Comparison of ENCODE assay signal across 8 mouse cellular contexts in genomic region chr2:151039232-151039695, GRCm38 (mm10). TPM values are rescaled to one million over a fixed set of nuclear protein-coding genes. Genes with fewer than 3 reads are reported as not detected.
DNase-seq lines count a peak whose midpoint lies in the region; ATAC-seq lines count a peak whose summit lies in the region.

Gene Ninl, minus strand, starts transcription at chr2:151039382.
Gene Nanp, minus strand, starts transcription at chr2:151039398.

- peak within 1 kb of the TSS; percentile 87 for H3K4me3 ChIP-seq in forebrain, embryonic 14.5 days (ENCODE audit: low read depth, low read length)
- H3K4me3 ChIP-seq in neural tube, embryonic 15.5 days (replicated peaks) = peak within 1 kb of the TSS; percentile 77

- H3K4me1 ChIP-seq in forebrain, embryonic 14.5 days (ENCODE audit: control insufficient read depth, insufficient read depth, low read length) = peaks cover 7% of the 10 kb centered on the region
- peaks cover 22% of the 10 kb centered on the region for H3K4me1 ChIP-seq in neural tube, embryonic 15.5 days

- no peaks in the 10 kb centered on the region for H3K9me3 ChIP-seq in forebrain, embryonic 14.5 days (replicated peaks; ENCODE audit: control insufficient read depth, low read length)
- no peaks in the 10 kb centered on the region for H3K9me3 ChIP-seq in neural tube, embryonic 15.5 days (replicated peaks)

- peak; percentile 95 for ATAC-seq in forebrain, embryonic 14.5 days
- ATAC-seq in neural tube, embryonic 15.5 days (ENCODE audit: low FRiP score) = peak; percentile 97

- WGBS in forebrain, embryonic 14.5 days = 1% methylated on average over 34 of the region's 34 CpGs
- under 1% methylated on average over 34 of the region's 34 CpGs for WGBS in neural tube, embryonic 15.5 days

- intact Hi-C loops in heart, postnatal 14 days (cut with DNase I) = no loop called here

- H3K9ac ChIP-seq in forebrain, embryonic 14.5 days (ENCODE audit: low read length) = peak within 1 kb of the TSS; percentile 97
- peak within 1 kb of the TSS; percentile 89 for H3K9ac ChIP-seq in neural tube, embryonic 15.5 days (replicated peaks)

- no peaks in the 10 kb centered on the region for H3K27me3 ChIP-seq in forebrain, embryonic 14.5 days (replicated peaks; ENCODE audit: control insufficient read depth, insufficient read depth, low read length)
- no peaks in the 10 kb centered on the region for H3K27me3 ChIP-seq in neural tube, embryonic 15.5 days (replicated peaks)

- DNase-seq in ES-CJ7 (ENCODE audit: low read depth, low spot score) = peak; percentile 96
- peak; percentile 93 for DNase-seq in cerebellum, adult 11 months
- DNase-seq in forebrain, embryonic 14.5 days (ENCODE audit: low spot score) = peak; percentile 97
- peak; percentile 93 to 96 for DNase-seq in heart, postnatal 14 days
- DNase-seq in layer of hippocampus, adult 11-12 months (ENCODE audit: low spot score) = peak; percentile 93
- peak; percentile 94 to 96 for DNase-seq in lung, adult 18-20 months
- DNase-seq in testis, postnatal 14 days (ENCODE audit: low spot score) = peak; percentile 95

- no peaks in the 10 kb centered on the region for H3K36me3 ChIP-seq in forebrain, embryonic 14.5 days (ENCODE audit: control insufficient read depth, insufficient read depth, low read length)
- no peaks in the 10 kb centered on the region for H3K36me3 ChIP-seq in neural tube, embryonic 15.5 days

- H3K4me2 ChIP-seq in forebrain, embryonic 14.5 days (ENCODE audit: low read length) = peak within 1 kb of the TSS; percentile 66
- peak within 1 kb of the TSS; percentile 78 for H3K4me2 ChIP-seq in neural tube, embryonic 15.5 days

- H3K27ac ChIP-seq in forebrain, embryonic 14.5 days (ENCODE audit: low read depth, low read length) = peak within 1 kb of the TSS; percentile 44; the same call in 1 of the 2 replicates
- peak within 1 kb of the TSS; percentile 85 for H3K27ac ChIP-seq in neural tube, embryonic 15.5 days (replicated peaks)

RNA-seq across cellular contexts. Expression of gene Ninl, which starts in this region (rescaled TPM):
- polyA plus RNA-seq in forebrain, embryonic 14.5 days (2014; fragmentation: Nextera tagmentation; extraction: Ambion mirVana) = 7.3 and 7.7 TPM in 2 replicates
- 1 to 10 TPM; 1.2 to 1.6 TPM for total RNA-seq in heart, postnatal 14 days (2021)
- 2.9 and 3.7 TPM in 2 replicates for polyA plus RNA-seq in neural tube, embryonic 15.5 days (2015; fragmentation: Nextera tagmentation; extraction: Ambion mirVana)

RNA-seq across cellular contexts. Expression of gene Nanp, which starts in this region (rescaled TPM):
- 38.1 and 38.3 TPM in 2 replicates for polyA plus RNA-seq in forebrain, embryonic 14.5 days (2014; fragmentation: Nextera tagmentation; extraction: Ambion mirVana)
- total RNA-seq in heart, postnatal 14 days (2021) = 1 to 10 TPM; 2.8 to 3.8 TPM
- polyA plus RNA-seq in neural tube, embryonic 15.5 days (2015; fragmentation: Nextera tagmentation; extraction: Ambion mirVana) = 37.8 and 40.1 TPM in 2 replicates

Comparison
In these comparisons a context has a peak if more than half of its experiments do, and no peak if none do; other contexts are left out.
1. Peak in every context shown above with its lines: DNase-seq, ATAC-seq, H3K4me3 ChIP-seq and H3K27ac ChIP-seq.